Mouse (Mus musculus) inflammation-experienced regulatory T-cells, adult 6 months (primary cell): Measurements from ENCODE around the gene Olfr157. TPM values are rescaled to one million over a fixed set of nuclear protein-coding genes. Genes with fewer than 3 reads are reported as not detected.
"Not testable (repeated sequence)": the region's sequence is repeated elsewhere in the genome, so short reads cannot be mapped to it uniquely, and the experiment has no call there.

ENCODE experiments used
- ATAC-seq: one replicate; pipeline ENCODE4 v1.8.0; 2017
- polyA plus RNA-seq, 3 experiments: library from polyadenylated mRNA; unstranded; fragments of 100-300 nt; shearing (Covaris generic); gene quantifications; one replicate each; pipeline ENCODE4 v1.2.1; 2017

Gene Olfr157
- polyA plus RNA-seq, 3 experiments from 2014 or later = 0.28 to 0.86 (median 0.56) TPM

DNA sequence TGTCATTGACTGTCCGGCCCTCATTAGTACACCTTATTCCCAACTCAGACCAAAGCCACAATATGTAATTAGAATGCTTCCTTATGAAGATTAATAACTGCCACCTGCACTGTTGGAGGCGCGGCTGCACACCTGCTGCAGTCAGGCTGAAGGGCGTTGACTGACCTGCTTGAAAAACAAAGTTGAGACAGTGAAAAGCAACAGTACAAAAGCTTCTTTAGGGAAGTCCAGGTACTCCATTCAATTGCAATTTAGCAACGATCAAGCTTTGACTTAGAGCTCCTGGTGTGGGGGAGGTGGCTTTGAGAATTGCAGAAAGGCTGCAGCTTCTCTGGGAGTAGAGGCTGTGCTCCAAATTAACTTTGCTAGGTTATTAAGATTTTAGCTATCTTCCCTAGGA, 44.2 kb downstream of the Olfr157 start:
- ATAC-seq = not testable (repeated sequence)

GRCm38 (mm10) chr4:43795296-43795695, 44.7 kb downstream of the Olfr157 start:
- ATAC-seq = no peak

Other genes with a start within 250 kb of the Olfr157 start
- gene Npr2, start 208.3 kb downstream of the Olfr157 start, polyA plus RNA-seq = not detected
- gene Spag8, start 186.6 kb downstream of the Olfr157 start, polyA plus RNA-seq = under 1 TPM in 1 of 3 experiments, not detected in 2; 0.54 TPM
- 10 to 100 TPM; 30.3 to 47.5 (median 34.2) TPM for gene Hint2, start 183.7 kb downstream of the Olfr157 start, polyA plus RNA-seq
- 1 to 10 TPM in 1 of 3 experiments, under 1 TPM in 2; 0.87 to 1.0 (median 0.87) TPM for gene Tmem8b, start 171.2 kb downstream of the Olfr157 start, polyA plus RNA-seq
- 1 to 10 TPM; 2.8 to 3.7 (median 3.4) TPM for gene Fam221b, start 171.1 kb downstream of the Olfr157 start, polyA plus RNA-seq
- not detected for gene Olfr70, start 139.4 kb downstream of the Olfr157 start, polyA plus RNA-seq
- gene Olfr71, start 129.9 kb downstream of the Olfr157 start, polyA plus RNA-seq = not detected
- not detected for gene Hrct1, start 113.0 kb downstream of the Olfr157 start, polyA plus RNA-seq
- under 1 TPM in 1 of 3 experiments, not detected in 2; 0.23 TPM for gene Spaar, start 110.2 kb downstream of the Olfr157 start, polyA plus RNA-seq
- not detected for gene Olfr159, start 69.2 kb downstream of the Olfr157 start, polyA plus RNA-seq
- not detected for gene Olfr156, start 16.3 kb downstream of the Olfr157 start, polyA plus RNA-seq
- gene Olfr155, start 11.4 kb upstream of the Olfr157 start, polyA plus RNA-seq = not detected
- 1 to 10 TPM; 3.6 to 6.3 (median 5.3) TPM for gene Reck, start 35.3 kb upstream of the Olfr157 start, polyA plus RNA-seq
- gene Glipr2, start 117.2 kb upstream of the Olfr157 start, polyA plus RNA-seq = 100 to 1,000 TPM; 153 to 302 (median 185) TPM
- gene Ccin, start 143.3 kb upstream of the Olfr157 start, polyA plus RNA-seq = not detected
- 100 to 1,000 TPM in 1 of 3 experiments, 10 to 100 TPM in 2; 89.3 to 100 (median 91.5) TPM for gene Clta, start 164.3 kb upstream of the Olfr157 start, polyA plus RNA-seq
- gene Gne, start 244.0 kb upstream of the Olfr157 start, polyA plus RNA-seq = 10 to 100 TPM; 13.2 to 20.6 (median 19.4) TPM